Mouse (Mus musculus) heart, adult 2 months (tissue): ENCODE results near the gene Unc119b.

Source experiments
- CTCF ChIP-seq: fragments of 200-600 bp; IDR thresholded peaks from 2 replicates; pipeline ENCODE4 v1.8.1; 2022; ENCODE audit warnings: antibody characterized with exemption, mild to moderate bottlenecking, moderate library complexity
- POLR2A ChIP-seq: fragments of 200-500 bp; IDR thresholded peaks from 2 replicates; pipeline ENCODE4 v1.6.1; 2011; ENCODE audit warnings: mild to moderate bottlenecking, low read depth, low read length, control low read depth; ENCODE audit not compliant: insufficient read depth

DNA sequence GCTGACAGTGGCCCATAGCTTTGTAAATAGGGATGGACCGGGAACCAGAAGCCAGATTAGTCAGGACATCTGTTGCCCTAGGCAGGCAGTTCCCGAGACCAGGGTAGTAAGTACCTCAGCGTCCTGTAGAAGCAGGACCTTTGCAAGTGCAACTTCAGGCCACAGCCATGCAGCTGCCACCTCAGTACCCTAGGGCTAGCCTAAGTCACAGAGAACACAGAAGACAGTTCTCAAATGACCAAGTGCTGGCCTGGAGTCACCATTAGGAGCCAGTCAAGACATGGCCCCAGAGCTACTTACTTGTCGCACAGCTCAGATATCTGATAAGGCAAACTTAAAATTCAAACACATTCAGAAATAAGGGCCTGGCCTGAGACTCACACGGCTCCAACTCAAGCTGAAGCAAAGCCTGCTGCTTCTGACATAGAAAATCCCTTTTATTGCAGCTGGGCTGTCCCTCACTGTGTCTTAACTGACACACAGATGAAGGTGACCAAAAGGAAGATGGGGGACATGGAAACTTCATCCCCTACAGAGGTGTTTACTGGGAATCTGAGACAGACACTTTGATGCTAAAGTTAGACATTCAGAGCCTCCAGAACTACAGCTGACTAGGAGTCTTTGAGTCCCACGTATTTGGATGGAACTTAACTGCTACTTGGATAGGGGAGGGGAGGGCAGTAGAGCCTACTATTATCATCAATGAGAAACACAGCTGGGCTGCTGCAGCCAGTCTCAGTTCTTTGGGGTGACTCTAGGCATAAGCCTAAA is 11.4 kb upstream of the Unc119b start:
- TF ChIP-seq POLR2A (no peak), CTCF (no peak)
